Mouse (Mus musculus) stomach, postnatal 0 days (tissue): ENCODE measurements around the gene Asb16.

Experiments
- CTCF ChIP-seq: IDR thresholded peaks from 2 replicates; pipeline ENCODE4 v1.5.1; 2016; ENCODE audit warnings: antibody characterized with exemption, low read depth, mild to moderate bottlenecking, moderate library complexity
- EP300 ChIP-seq: optimal IDR thresholded peaks from 2 replicates; pipeline ENCODE3; 2016; ENCODE audit warnings: antibody characterized with exemption

GRCm38 (mm10) chr11:102308979-102309378 is 40.4 kb downstream of the Asb16 start:
- TF ChIP-seq EP300 (no peak), CTCF (peak; percentile 99)
